Mouse (Mus musculus) kidney, postnatal 14 days (tissue): ENCODE results near the gene Il6st.
A peak's percentile ranks its signal among the peaks of the same experiment; 100 is the strongest.

Experiments used
- DNase-seq: peaks from one replicate; pipeline ENCODE4 v3.0.0; 2022; ENCODE audit warnings: mixed read lengths

Il6st gene

GRCm38 (mm10) chr13:112533556-112533955 lies 69.7 kb downstream of the Il6st start:
- no peak for DNase-seq

- no peak for DNase-seq
These were observed 72.7 kb downstream of the Il6st start for GRCm38 (mm10) chr13:112536611-112537010.

DNA sequence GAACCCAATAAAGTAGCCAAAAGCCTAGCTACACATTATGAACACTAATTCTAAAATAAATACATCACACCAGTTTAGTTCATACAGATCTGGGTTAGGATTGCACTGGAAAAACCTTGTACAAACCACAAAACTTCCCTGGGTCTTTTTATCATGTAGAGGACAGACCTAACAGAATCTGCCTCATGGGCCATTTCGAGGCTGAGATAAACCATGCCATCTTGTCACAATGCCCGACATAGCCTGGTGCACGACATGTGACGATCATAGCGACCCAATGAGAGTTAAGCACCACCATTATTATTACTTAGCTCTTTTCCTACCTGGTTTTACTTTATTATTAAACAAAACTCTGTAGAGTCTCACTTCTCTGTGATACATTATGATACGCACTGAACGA lies 73.2 kb downstream of the Il6st start:
- DNase-seq: no peak

GRCm38 (mm10) chr13:112540616-112541015 lies 76.7 kb downstream of the Il6st start:
- no peak for DNase-seq

DNA sequence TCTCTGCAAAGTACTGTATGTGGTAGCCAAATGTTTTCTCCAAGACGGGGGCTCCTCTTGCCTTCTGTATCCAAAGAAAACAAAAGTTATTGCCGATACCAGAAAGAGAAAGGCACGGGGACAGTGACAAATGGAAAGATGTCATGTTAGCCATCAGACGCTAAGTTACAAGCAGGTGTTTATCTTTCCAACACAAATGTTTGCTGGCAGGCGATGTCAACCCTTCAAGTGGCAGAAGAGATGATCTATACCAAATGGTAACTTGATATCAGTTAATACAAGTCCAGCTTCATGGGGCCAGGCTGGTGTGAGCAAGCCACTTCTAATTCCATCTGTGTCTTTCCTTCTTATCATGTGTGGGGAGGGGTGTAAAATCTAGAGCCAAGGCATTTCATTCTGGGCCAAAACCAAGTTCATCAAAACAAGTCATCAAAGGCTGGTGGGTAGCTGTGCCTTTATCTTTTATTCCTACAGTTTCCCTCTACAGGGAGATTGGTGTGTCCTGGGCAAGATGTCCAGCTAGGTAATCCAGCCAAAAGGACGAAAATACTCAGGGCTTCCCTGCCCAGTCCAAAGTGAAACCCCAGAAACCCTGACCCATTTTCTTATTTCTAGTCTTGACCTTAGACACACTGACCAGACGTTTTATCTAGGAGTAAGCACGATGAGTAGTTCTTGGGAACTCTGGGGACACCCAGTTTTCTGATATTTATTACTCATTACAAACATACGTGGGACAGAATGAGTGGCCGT lies 77.5 kb downstream of the Il6st start:
- DNase-seq: no peak

DNA sequence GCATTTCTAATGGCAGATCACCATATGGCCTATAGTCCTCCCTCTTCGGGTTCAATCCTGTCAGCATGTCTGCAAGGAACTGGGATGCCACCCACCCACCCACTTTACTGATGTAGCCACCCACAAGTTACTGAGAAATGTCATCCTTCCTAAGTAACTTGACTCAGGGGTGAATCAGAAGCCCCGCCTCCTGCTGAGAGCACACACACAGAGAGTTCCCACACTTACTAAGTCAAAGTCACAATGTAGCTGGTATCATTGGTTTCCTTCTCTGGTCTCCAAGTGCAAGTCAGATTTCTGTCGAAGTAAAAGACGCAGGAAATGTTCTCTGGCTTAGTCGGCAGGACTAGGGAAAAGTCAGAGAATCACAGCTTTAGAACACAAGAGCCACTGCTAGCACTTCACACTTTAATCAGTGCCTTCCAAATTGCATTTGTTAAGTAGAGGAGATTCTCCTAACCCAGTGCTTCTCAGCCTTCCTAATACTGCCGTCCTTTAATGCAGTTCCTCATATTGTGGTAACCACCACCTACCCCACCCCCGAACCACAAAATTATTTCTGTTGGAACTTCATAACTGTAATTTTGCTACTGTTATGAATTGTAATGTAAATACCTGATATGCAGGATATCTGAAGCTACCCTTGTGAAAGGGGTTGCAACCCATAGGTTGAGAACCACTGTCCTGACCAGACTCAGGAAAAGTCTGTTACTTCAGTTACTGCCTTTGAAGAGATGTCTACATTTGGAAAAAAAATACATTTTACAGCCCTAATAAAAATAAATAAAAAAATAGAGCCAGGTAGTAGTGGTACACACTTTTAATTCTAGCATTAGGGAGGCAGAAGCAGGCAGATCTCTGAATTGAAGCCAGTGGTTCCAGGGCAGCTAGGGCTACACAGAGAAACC lies 88.0 kb downstream of the Il6st start:
- DNase-seq: no peak

GRCm38 (mm10) chr13:112553304-112553703 lies 89.4 kb downstream of the Il6st start:
- DNase-seq: no peak

GRCm38 (mm10) chr13:112556501-112556900 lies 92.6 kb downstream of the Il6st start:
- DNase-seq: peak; percentile 42
